Comparison of ENCODE assay signal across 23 mouse cellular contexts in the genomic region with DNA sequence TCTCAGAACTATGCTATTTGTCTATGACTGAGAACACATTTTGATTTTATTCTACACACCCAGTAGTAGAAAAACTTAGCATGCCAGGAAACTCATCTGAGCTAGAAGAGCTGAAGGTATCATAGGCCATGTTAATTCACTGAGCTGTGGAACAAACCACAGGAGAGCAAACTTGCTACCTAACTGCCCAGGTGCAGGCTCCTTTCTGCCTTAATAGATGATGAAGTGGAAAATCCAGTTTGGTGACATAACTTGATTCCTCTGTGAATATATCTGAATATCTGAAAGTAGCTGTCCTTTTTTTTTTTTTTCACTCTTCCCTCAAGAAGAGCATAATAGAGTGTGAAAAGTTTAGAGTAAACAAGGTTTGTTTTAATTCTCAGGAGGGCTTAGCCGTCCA. TPM values are rescaled to one million over a fixed set of nuclear protein-coding genes. Genes with fewer than 3 reads are reported as not detected.
"Had no signal": no experiment of that assay in that cellular context is flagged by ENCODE, and none has a peak within 500 bp of the region (broad histone marks: within the 10 kb centered on the region; RNA-seq: fewer than 3 reads in every experiment).

No protein-coding gene starts in this region.

- H3K4me2 ChIP-seq: limb, embryonic 15.5 days; liver, embryonic 11.5 days; midbrain, embryonic 13.5 days; neural tube, embryonic 13.5 days; stomach, embryonic 15.5 days had no signal

- ATAC-seq: intestine, postnatal 0 days; liver, postnatal 0 days; midbrain, embryonic 13.5 days; midbrain, embryonic 16.5 days had no signal

- H3K4me1 ChIP-seq: limb, embryonic 15.5 days; megakaryocyte, embryonic 14.5 days; midbrain, embryonic 10.5 days; midbrain, embryonic 13.5 days; neural tube, embryonic 13.5 days; stomach, embryonic 15.5 days had no signal

- H3K9me3 ChIP-seq: limb, embryonic 15.5 days; megakaryocyte, embryonic 14.5 days; midbrain, embryonic 10.5 days; midbrain, embryonic 13.5 days; neural tube, embryonic 13.5 days; stomach, embryonic 15.5 days had no signal

- H3K36me3 ChIP-seq: limb, embryonic 15.5 days; midbrain, embryonic 10.5 days; midbrain, embryonic 13.5 days; neural tube, embryonic 13.5 days; stomach, embryonic 15.5 days had no signal

- H3K4me3 ChIP-seq: layer of hippocampus, adult 2 months; limb, embryonic 15.5 days; megakaryocyte, embryonic 14.5 days; midbrain, embryonic 10.5 days; midbrain, embryonic 13.5 days; myocyte; neural tube, embryonic 13.5 days; stomach, embryonic 15.5 days had no signal

- DNase-seq: kidney, adult 2 months; kidney, postnatal 25 days; layer of hippocampus, adult 9-11 months; liver, postnatal 0 days; retina, postnatal 1 day; right cerebral cortex, postnatal 25 days; spleen, adult 18-20 months; thymus, postnatal 25 days had no signal

- H3K27ac ChIP-seq: kidney, postnatal 0 days; layer of hippocampus, adult 2 months; limb, embryonic 15.5 days; liver, embryonic 14.5 days; midbrain, embryonic 10.5 days; midbrain, embryonic 13.5 days; neural tube, embryonic 13.5 days; stomach, embryonic 15.5 days had no signal

- H3K27me3 ChIP-seq: limb, embryonic 15.5 days; megakaryocyte, embryonic 14.5 days; midbrain, embryonic 13.5 days; neural tube, embryonic 13.5 days; stomach, embryonic 15.5 days had no signal

- H3K9ac ChIP-seq: limb, embryonic 15.5 days; liver, embryonic 14.5 days; liver, postnatal 0 days; midbrain, embryonic 13.5 days; neural tube, embryonic 13.5 days; stomach, embryonic 15.5 days had no signal

RNA-seq across cellular contexts. Expression of gene Gcg, which starts 47.6 kb away (rescaled TPM):
- polyA plus RNA-seq: kidney, adult 2 months; kidney, embryonic 14.5 days; kidney, postnatal 0 days; limb, embryonic 15.5 days; liver, postnatal 0 days; midbrain, embryonic 10.5 days; myocyte; neural tube, embryonic 13.5 days; urinary bladder, adult 2 months had no signal
